Mouse (Mus musculus) urinary bladder, postnatal 4 days (tissue): ENCODE results near the gene Mid1.

Source experiments
- DNase-seq, 2 experiments: peaks; one replicate each; pipeline ENCODE4 v3.0.0; 2021 to 2022; ENCODE audit warnings: low spot score in 2 of 2

The Mid1 gene

DNA sequence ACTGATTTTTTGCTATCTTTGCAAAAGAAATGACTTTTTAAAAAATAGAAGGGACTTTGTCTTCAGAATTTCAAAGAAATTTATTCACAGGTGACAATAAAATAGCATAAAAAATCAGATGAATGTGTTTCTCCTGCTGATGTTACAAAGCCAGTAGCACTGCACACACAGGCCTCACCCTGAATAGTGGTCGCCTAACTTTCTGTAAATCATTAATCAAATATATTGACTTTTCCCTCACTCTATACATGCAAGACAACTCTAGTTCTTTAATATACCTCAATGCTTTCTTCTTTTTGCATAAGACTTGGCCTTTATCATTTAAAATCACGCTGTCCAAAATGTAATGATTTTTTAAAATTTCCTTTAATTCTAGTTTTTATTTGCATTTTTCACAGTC, 126.8 kb downstream of the Mid1 start:
- no peak for DNase-seq

DNA sequence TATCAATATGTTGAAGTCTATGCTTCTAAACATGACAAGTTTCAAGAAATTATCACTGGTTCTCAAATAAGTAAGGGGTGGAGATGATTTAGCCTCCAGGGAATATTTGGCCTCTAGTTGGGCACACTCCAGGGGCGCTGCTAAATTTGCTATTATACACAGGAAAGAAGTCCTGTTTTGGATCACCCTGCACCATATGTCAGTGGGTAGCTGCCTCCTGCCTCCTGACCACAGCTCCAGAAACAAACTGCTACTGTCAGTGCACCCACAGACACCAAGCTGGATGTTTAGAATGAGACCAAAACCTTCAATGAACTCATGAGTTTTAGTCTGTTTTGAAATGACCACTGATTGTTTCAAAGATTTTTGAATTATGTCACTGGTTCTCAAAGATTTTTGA, 128.7 kb downstream of the Mid1 start:
- DNase-seq, result no peak

DNA sequence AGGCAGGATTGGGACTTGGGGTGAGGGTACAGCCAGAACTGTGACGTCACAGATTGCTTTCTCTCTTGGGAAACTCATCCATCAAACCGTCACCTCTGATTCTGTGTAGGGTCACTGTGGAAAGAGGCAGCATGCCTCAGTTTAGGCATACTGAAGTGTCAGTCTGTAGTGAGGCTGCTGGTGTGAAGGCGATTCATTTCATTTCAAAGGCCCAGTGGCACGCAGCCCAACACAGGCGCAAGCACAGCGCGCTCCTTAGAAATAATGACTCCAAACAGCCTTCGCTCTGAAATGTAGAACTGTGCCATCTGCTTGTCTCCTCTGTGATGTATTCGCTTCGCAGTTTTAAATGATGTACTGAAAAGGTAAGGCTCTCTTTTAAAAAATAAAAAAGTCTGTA, 141.9 kb downstream of the Mid1 start:
- DNase-seq, result no peak

DNA sequence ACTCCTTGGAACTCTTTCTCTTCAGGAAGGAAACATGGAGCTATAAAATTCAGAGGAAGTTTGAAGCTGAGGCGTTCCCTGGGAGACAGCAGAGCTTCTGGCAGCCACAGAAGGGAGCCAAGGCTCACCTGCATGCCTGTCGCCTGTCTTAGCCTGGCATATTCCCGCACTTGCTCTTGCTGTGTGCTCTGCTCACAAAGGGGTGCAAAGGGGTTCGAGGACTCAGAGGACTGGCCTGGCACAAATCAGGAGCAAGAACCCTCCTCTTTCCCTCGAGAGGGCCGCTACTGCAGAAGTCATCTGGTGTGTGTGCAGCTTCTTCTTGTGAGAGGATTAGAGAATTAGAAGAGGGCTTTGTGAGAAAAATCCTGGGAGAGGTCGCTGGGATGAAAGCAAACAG, 142.7 kb downstream of the Mid1 start:
- DNase-seq, result no peak

DNA sequence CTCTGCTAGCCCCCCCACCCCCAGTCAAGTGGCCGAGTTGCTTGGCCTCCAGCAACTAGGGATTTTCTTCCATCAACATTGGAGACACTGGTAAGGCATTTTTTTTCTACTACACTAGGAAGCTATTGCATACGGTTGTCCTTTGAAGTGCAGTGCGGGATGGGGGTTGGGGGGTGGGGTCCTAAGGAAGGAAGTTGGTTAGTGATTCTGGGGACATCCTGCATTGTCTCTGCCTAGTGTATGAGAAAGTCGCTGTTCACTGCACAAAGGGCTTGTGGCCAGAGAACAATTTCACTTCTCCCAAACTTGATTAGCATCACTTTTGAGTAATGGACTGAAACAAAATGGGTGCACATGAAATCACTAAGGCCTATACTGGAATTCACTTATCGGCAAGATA, 143.1 kb downstream of the Mid1 start:
- no peak for DNase-seq

DNA sequence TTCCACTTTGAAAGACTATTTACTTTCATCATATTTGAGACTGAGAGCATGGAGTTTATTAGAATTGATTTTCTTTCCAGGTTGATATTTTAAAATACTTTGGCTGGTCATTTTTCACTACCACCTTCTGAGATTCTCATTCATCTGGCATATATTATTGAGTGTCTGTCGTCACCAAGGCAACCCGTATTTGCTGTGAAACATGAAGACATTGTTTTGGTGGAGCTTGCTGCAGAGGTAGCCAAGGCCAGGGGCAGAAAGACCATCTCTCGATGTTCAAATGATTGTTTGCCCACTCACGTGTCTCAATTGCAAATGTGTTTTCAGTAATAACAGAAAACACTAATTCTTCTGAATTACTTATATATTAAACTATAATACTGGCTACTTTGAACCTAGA, 145.1 kb downstream of the Mid1 start:
- DNase-seq, result no peak

DNA sequence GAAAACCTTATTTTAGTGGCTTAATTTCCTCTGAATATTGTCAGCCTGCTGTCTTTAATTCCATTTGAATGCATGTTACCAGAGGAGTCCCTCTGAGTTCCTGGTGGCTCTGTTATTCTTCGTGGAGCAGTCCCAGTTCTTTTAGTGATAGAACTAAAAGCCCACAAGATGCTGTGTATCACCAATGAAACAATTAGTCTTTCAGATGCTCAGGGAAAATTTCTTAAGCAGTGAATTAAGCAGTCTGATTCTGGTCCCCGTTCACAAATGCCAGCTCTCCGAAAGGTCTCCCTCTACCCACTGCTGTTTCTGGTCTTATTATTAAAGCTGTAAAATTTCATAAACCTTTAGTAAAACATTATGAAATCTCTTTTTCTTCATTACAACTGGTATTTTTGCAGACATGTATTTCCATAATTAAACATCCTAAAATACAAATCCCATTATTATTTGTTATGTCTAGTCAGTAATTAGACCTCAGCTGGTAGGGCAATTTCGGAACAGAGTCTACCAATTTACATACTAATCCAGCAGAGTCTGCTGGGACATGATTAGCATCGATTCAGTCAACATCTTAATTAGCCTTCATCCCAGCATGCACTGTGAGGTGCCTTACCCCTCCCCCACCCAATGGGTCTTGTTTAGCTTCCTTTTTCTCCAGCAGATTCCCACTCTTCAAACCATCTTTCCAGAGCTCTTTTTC, 153.1 kb downstream of the Mid1 start:
- no peak for DNase-seq

DNA sequence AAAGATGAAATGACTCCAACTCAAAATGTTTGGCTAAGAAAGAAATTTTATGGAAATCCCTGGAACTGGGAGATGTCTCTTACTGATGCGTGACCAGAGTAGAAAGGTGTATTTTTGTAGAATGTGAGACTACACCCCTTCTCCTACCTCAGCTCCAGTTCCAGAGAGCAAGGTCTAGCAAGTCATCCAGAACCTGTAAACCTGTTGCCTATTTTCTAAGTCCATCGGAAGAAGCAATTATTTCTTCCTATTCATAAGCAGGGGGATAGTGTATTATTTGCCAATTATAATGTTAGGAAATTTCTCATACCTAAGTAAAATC, 153.6 kb downstream of the Mid1 start:
- no peak for DNase-seq

DNA sequence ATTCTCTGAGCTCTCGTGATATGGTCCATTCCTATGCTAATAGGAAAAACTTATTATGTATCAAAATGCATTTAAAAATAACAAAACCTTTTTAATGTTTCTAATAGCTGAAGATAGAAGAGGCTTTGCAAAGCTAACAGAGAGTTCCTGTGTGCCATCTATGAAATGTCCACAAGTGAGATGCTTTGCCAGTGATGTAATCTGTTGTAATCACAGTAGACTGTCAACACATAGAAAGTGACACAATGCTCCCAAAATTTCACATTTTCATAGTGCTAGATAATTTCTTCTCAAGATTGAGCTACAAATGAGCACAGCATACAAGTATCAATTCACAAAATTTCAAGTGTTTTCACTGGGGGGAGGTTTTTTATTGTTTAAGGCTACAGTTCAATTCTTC, 158.3 kb downstream of the Mid1 start:
- DNase-seq, result no peak

DNA sequence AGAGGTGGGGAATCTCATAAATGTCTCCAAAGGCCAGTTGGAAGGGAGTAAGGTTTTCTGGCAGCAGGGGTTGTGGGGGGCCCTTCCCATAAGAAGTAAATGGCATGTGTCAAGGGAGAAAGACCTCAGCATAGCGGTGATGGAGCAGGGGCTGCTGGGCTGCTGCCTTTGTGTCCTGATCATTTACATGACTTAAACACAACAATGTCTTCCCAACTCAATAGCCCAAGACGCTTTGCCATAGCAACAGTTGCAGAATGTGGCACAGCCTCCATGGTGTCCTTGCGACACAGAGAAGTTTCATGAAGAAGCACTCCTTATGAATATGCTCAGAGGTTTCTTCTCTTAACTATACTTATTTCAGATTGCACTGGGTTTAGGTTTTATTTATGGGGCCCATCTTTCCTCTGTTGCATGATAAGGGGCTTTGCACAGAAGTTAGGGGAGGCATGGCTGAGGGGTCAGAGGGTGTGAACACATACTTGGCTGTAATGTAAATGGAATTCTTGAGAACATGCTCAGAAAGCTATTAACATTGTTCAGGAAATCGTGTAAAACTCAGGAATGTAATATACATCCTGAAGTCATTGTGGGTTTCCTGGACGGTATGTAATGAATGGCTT, 159.3 kb downstream of the Mid1 start:
- DNase-seq, result no peak

DNA sequence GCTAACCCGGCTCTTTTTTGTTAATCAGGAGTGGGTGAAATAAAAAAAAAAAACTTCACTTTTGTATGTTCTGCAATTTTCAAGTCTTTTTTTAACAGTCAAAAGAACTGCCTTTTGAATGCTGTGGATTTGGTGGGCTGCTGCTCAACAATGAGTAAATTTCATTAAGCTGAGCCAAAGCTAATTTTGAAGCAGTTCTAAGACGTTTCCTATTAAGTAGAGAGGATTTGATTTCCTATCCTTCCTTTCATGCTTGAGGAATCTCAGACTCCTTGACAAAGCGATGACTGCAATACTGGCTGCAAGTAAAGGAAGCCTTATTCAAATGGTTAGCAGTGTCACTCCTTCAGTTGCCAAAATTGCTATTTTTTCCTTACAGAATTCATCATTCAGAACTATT, 161.2 kb downstream of the Mid1 start:
- DNase-seq, result no peak

DNA sequence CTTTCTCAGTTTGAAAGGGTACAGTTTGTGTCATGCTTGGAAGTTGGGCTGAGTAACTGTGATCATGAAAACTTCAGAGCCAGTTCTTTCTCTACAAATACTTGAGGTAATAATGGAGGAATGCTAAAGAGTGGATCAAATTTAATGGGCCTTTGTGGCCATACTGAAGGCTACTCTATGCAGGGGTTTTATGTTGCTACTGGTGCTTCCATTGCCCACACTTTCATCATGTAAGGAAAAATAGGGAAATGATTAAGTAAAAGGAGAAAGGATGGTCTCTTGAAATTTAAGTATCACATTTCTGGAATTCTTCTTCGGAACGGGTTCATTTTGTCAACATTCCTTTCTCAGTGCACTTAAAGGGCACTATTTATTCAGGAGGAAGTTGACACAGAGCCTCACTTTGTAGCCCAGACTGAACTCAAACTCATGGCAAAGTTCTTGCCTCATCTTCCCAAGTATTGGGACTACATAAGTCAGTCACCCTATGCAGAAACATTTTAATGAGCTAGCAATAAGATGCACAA, 176.3 kb downstream of the Mid1 start:
- no peak for DNase-seq

DNA sequence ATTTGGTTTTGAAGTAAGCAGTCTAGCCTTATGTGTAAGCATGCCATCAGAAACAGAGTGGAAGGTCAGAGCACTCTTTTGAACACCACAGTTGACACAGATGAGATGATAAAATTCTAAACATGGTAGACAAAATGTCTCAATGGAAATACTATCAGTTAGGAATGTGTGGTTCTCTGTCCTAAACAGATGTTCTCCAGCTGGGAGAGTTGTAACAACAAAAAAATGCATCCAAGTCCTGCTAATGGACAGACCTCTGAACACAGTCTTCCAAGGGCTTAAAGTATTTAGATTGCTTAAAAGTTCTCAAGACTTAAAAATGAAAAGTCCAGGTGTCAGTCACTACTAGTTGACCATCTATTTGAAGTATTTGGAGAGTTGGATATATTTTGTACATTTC, 177.4 kb downstream of the Mid1 start:
- no peak for DNase-seq

DNA sequence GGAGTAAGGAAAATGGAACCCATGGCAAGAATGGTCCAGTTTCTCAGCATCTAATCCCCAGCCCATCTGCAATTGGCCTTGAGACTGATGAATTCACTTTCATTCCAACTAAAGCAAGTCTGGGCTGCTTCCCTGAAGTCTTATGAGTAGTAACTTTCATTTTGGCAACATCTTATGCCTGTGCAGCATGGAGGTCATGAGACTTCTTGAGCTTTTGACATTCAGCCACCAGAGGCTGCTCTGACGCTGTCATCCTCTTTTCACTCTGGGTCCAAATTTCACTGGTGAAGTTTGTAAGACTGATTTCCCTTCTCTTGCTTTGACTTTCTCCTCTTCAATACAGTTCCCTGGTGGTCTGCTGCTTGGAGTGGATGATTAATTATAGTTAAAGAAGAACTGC, 177.8 kb downstream of the Mid1 start:
- no peak for DNase-seq

DNA sequence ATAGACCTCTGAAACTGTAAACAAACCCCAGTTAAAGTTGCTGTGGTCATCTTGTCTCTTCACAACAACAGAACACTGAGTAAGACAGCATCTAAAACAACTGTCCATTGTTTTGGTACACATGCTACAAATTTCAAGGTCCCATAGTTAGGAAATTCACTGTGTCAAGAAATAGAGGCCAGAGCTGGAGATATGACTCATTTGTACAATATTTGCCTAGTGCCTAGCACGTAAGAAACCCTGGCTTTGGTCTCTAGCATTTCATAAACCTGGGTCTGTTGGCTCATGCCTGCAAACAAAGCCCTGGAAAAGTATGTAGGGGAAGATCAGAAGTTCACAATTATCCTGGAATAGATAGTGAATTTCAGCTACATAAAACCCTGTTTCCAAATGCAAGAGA, 178.8 kb downstream of the Mid1 start:
- DNase-seq, result no peak

DNA sequence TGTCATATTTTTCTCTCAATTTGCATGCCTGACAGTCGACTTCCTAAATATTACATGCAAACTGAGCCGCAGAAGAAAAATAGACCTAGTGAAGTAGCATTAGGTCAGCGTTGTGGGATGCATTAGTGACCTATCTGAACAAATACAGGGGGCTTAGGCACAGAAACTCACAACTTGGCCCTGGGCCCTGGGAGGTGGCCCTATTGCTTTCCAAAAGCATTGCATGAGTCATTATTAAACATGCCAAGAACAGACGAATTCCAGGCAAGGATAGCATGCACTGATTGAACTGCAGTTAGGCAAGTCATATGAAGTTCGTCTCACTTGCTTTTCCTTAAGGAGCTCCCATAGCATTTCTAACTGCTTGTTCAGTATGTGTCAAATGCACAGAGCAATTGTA, 183.2 kb downstream of the Mid1 start:
- DNase-seq, result no peak

DNA sequence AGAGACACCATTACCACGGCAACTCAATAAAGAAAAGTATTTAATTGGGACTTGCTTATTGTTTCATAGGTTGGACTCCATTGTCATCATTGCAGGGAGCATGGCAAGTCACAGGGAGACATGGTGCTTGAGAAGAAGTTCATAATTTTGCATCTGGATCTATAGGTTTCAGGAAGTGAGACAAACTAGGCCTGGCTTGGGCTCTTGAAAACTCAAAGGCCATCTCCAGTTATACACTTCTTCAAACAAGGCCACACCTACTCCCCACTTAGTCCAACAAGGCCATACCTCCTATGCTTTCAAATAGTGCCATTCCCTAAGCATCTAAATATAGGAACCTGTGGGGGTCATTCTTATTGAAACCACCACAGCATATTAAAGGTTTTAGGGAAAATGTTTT, 189.5 kb downstream of the Mid1 start:
- no peak for DNase-seq

DNA sequence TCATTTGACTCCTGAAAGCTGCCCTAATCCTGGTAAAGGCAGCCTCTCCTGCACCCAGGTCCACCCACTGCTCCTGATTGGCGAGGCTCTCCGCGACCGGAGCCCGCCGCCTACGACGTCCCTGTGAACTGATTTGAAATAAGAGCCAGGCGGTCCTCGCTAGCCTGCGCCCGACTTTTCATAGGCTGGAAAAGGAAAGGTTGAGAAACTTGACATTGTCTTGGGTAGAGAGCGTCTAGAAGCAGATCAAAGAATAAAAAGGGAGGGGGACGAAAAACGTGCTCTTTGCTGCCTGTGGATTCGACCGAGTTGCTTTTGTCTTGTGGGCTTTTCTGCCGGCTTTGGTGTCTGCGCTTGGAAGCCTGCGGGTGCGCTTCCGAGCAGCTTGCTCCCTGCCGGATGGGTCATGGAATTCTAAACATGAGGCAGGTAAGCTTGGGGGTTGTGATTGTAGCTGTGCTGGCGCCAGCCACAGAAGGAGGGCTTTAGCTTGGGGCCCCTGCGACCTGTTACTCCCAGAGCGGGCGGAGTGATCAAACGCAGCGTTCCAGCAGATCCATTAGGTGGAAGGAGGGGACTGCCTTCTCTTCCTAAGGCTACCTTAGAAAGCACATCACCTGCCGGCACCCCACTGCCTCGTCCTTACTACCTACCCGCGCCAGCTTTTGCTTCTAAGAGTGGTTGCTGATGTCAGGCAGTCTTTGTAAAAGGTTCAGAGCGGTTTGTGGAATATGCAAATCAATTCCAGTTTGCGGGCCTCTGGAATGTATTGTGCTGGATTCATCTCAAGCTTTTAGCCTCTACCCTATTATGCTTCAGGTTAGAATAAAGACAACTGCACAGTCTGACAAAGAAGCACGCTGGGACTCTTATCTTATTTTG, 194.7 kb downstream of the Mid1 start:
- DNase-seq, result peak; percentile 68 to 79

DNA sequence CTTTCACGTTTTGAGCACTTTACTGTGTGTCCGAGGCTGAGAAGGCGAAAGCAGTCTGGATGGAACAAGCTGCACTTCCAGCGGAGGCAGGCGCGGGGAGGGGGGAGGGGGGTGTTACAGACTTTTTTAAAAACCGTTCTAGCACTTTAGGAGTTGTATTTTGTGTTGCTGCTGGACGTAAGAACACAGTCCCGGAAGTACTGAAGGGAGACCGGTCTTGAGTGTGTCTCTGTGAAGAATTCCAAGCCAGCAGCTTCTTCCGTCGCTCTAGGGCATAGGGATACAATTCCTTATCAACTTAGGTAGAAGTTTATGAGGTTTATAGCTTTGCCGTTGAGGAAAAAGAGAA, 195.3 kb downstream of the Mid1 start:
- DNase-seq, result no peak

DNA sequence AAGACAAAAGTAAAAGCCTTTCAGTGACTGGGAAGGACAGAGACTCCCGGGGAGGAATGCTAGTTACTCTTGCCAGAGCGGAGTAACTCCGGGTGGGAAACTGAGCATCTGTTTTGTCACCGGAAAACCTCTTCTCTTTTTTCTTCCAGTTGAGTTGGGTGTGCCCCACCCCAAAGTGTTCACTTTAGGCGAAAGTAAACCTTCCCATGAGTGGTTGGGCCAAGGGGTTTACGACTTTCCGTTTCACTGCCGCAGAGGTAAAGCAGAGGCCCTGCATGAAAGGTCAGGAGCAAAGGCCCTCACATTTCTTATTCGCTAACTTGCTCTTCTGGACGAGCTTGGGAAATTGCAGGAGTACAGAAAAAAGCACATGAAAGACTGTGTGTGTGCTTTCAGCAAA, 195.8 kb downstream of the Mid1 start:
- DNase-seq, result no peak

DNA sequence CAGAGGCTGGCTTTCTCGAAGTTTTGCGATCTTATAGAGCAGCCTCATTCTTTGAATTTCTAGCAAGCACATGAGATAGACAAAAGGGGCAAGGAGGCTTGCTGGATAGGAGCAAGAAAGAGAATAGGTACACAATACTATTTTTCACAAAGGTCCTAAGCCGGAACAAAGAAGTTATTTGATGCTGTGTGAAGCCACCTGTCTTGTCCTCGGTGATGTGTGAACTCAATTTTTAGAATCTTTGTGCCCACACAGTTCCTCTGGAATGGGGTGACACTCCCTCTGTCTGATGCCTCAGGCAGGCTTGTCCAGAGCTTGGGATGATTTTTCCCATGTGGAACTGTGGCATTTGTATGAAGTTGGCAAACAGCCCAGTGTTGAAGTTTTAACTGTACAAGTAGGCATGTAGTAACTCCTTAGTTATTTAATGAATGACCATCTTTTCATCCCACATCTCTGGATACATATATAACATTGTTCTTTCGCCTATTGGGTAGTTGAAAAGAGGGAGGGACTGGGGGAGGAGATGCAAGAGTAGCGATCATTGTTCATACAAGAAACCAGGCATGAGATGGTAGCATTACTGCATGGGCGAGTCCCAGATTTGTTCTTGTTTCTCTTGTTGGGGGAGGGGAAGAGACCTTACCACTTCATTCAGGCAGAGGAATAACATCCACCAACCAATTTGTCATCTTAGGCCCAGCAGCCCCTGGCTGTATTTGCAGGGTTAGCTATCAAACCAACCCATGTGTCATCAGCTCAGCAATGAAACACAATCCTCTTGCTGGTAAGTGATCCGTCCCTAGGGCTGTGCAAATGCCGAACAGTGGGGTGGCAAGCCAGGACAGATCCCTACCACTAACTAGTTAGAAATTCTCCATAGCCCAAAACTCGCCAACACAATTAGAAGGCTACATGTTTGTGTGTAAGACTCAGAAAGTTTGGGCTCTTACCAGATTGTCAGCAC, 196.5 kb downstream of the Mid1 start:
- DNase-seq, result no peak

DNA sequence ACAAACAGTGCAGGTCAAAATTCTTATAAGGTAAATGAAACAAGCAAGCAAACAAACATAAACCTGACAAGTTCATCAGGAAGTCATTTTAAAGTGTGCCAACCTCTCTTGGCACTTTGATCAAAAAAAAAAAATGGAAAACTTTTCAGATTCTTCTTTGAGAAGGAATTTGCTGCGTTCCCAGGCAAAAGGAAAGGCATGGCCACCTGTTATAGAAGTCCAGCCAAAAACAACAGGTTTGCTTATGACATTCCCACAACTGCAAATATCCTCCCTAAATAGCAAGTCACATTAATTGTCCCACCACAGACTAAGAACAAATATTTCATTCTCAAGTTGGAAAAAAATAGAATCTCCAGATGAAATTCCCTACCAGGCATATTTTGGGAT, 197.2 kb downstream of the Mid1 start:
- DNase-seq, result no peak
